Mouse (Mus musculus) embryonic facial prominence, embryonic 11.5 days (tissue): ENCODE data around the gene Cbll1. TPM values are rescaled to one million over a fixed set of nuclear protein-coding genes. Genes with fewer than 3 reads are reported as not detected.

Experiments used
- ATAC-seq: fragments of 200-750 bp; cut with Nextera tagmentation; replicated peaks from 2 replicates; pipeline ENCODE4 v1.8.0; 2017; ENCODE audit warnings: low read depth; ENCODE audit not compliant: insufficient number of reproducible peaks, low FRiP score, low TSS enrichment
- DNase-seq: peaks from one replicate; pipeline ENCODE4 v3.0.0-alpha.2; 2015; ENCODE audit warnings: low spot score
- H3K27ac ChIP-seq: fragments of 300-500 bp; sonication (generic); replicated peaks from 2 replicates; pipeline ENCODE4 v1.5.1; 2014; ENCODE audit warnings: mild to moderate bottlenecking, low read depth, low read length, control low read depth
- H3K27me3 ChIP-seq: fragments of 300-500 bp; sonication (generic); 2 replicates; pipeline ENCODE4 v1.6.1; 2014; ENCODE audit warnings: mild to moderate bottlenecking, low read length, moderate library complexity, mixed read lengths; ENCODE audit not compliant: control insufficient read depth, insufficient read depth
- H3K36me3 ChIP-seq: fragments of 300-500 bp; sonication (generic); replicated peaks from 2 replicates; pipeline ENCODE4 v1.6.1; 2014; ENCODE audit warnings: low read depth, mild to moderate bottlenecking, low read length, moderate library complexity, mixed read lengths; ENCODE audit not compliant: control insufficient read depth, insufficient read depth
- H3K4me1 ChIP-seq: fragments of 300-500 bp; sonication (generic); 2 replicates; pipeline ENCODE4 v1.6.1; 2014; ENCODE audit warnings: low read length, mixed read lengths; ENCODE audit not compliant: control insufficient read depth, insufficient read depth
- H3K4me2 ChIP-seq: fragments of 300-500 bp; sonication (generic); 2 replicates; pipeline ENCODE4 v1.6.1; 2014; ENCODE audit warnings: low read depth, mild to moderate bottlenecking, control low read depth, low read length, moderate library complexity
- H3K4me3 ChIP-seq: fragments of 300-500 bp; sonication (generic); 2 replicates; pipeline ENCODE4 v1.5.1; 2014; ENCODE audit warnings: low read depth, low read length, control low read depth
- H3K9ac ChIP-seq: fragments of 300-500 bp; sonication (generic); replicated peaks from 2 replicates; pipeline ENCODE4 v1.6.1; 2014; ENCODE audit warnings: mild to moderate bottlenecking, control low read depth, low read length
- H3K9me3 ChIP-seq: fragments of 300-500 bp; sonication (generic); replicated peaks from 2 replicates; pipeline ENCODE4 v1.6.1; 2016; ENCODE audit warnings: mild to moderate bottlenecking, low read length, inconsistent platforms, mixed read lengths; ENCODE audit not compliant: control insufficient read depth
- WGBS: fragments of 180-500 bp; shearing (Covaris S2); extraction: QIAGEN DNeasy Blood & Tissue Kit; methylation state at CpG from one replicate; pipeline ENCODE4 v1.1.7; 2014; 5-methylcytosine and 5-hydroxymethylcytosine counted together
- polyA plus RNA-seq: library from polyadenylated mRNA; unstranded; fragments of >200 nt; fragmentation: Nextera tagmentation; extraction: Ambion mirVana; gene quantifications from 2 replicates; pipeline ENCODE4 v1.2.1, GENCODE M21; 2014

The Cbll1 gene
- polyA plus RNA-seq: 22.7 and 24.6 TPM in 2 replicates

GRCm38 (mm10) chr12:31499314-31500131, at the start of gene Cbll1:
Cbll1 (minus strand) TSS chr12:31499616.
- Histone ChIP-seq H3K27me3 (no peaks in the 10 kb centered on the region), H3K9ac (peak within 1 kb of the TSS; percentile 80), H3K4me2 (peak within 1 kb of the TSS; percentile 75), H3K4me1 (peaks cover 2% of the 10 kb centered on the region; the same call in 1 of the 2 replicates), H3K4me3 (peak within 1 kb of the TSS; percentile 69), H3K27ac (peak within 1 kb of the TSS; percentile 60), H3K36me3 (no peaks in the 10 kb centered on the region), H3K9me3 (no peaks in the 10 kb centered on the region)
- under 1% methylated on average over 64 of the region's 68 CpGs for WGBS
- DNase-seq (peak; percentile 95), ATAC-seq (peak; percentile 98)

DNA sequence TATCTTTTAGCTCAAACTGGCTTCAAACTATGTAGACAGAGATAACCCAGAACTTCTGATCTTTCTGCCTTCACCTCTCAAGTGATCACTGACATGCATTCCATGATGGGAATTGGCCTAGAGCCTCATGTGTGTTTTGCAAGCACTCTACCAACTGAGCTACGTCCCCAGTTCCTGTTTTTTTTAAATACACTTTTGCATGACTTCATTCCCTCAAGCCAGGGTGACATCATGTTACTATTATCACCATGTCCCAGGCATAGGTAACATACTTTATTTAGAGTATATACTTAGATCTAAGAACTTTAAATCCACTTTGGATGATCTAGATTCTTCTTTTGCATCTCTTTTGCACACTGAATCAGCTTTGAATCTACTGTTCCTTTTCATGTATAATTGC, 46.6 kb upstream of the Cbll1 start:
- Histone ChIP-seq H3K9ac (no peak overlapping the region), H3K4me1 (no peaks in the 10 kb centered on the region), H3K9me3 (no peaks in the 10 kb centered on the region), H3K27ac (no peak overlapping the region), H3K27me3 (no peaks in the 10 kb centered on the region), H3K36me3 (no peaks in the 10 kb centered on the region), H3K4me3 (no peak overlapping the region), H3K4me2 (no peak overlapping the region)
- 55% methylated on average over 1 of the region's 1 CpGs for WGBS
- ATAC-seq (no peak), DNase-seq (no peak)

DNA sequence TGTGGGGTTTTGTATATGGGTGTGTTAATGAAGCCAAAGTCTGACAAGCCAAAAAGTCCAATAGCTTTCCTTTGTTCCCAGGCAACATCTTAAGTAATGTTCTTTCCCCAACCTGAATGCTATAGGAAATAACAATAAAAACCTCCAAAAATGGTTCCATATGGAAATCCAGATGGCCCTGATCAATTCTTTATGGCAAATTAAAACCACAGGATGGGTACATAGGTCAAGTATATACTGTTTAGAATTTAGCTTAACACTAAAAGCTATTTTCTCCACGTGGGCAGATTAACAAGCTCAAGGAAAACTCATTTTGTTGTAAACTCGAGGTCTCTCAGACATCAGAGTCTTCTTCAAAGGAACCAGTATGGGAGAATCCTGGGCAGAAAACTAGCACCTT, 45.8 kb upstream of the Cbll1 start:
- 16% methylated on average over 2 of the region's 2 CpGs for WGBS
- H3K9me3 ChIP-seq: no peaks in the 10 kb centered on the region
- no peak overlapping the region for H3K27ac ChIP-seq
- H3K36me3 ChIP-seq: no peaks in the 10 kb centered on the region
- no peak overlapping the region for H3K4me3 ChIP-seq
- DNase-seq (peak; percentile 77), ATAC-seq (no peak)
- no peak overlapping the region for H3K4me2 ChIP-seq
- H3K9ac ChIP-seq: no peak overlapping the region
- H3K27me3 ChIP-seq: no peaks in the 10 kb centered on the region
- H3K4me1 ChIP-seq: no peaks in the 10 kb centered on the region

GRCm38 (mm10) chr12:31541541-31541940, 42.1 kb upstream of the Cbll1 start:
- Histone ChIP-seq H3K9me3 (no peaks in the 10 kb centered on the region), H3K27me3 (no peaks in the 10 kb centered on the region), H3K4me2 (no peak overlapping the region), H3K9ac (no peak overlapping the region), H3K4me3 (no peak overlapping the region), H3K4me1 (no peaks in the 10 kb centered on the region), H3K36me3 (no peaks in the 10 kb centered on the region), H3K27ac (no peak overlapping the region)
- no peak for ATAC-seq
- DNase-seq: no peak
- WGBS: 82% methylated on average over 5 of the region's 5 CpGs

GRCm38 (mm10) chr12:31539783-31540182, 40.4 kb upstream of the Cbll1 start:
- Histone ChIP-seq H3K36me3 (no peaks in the 10 kb centered on the region), H3K9ac (no peak overlapping the region), H3K9me3 (no peaks in the 10 kb centered on the region), H3K4me3 (no peak overlapping the region), H3K4me2 (no peak overlapping the region), H3K4me1 (no peaks in the 10 kb centered on the region), H3K27ac (no peak overlapping the region), H3K27me3 (no peaks in the 10 kb centered on the region)
- DNase-seq (no peak), ATAC-seq (no peak)
- 76% methylated on average over 2 of the region's 2 CpGs for WGBS

DNA sequence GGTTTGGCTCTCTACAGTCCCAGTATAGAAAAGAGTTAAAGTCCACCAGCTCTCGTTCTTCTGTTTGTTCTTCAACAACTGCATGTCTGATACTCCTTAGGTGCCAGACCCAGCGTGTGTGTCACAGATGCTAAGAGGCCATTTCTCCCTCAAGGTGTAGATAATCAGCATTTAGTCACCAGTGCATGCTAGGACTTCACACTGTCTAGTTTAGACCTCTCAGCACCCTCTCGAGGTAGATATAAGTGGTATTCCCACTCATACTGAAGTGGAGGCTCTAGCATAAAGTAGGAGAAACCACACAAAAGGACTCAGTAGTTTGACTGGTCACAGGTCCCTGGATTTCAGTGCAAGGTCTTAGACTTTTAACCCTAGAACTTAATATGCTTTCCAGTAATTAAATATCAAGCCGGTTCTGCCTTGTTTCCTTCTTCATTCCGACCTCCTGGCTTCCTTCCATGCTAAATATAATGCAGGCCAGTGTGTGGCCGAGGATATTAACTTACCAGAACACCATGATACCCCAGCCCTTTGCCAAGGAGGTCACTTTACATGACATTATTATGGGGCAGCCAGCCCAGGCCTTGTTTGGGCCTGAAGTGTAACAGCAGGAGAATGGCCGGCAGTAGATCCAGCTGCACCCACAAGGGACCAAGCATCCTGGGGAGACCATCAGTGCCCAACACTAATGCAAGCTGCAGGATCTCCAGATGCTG, 38.3 kb upstream of the Cbll1 start:
- no peaks in the 10 kb centered on the region for H3K36me3 ChIP-seq
- 71% methylated on average over 7 of the region's 7 CpGs for WGBS
- no peak overlapping the region for H3K9ac ChIP-seq
- no peaks in the 10 kb centered on the region for H3K27me3 ChIP-seq
- no peak overlapping the region for H3K27ac ChIP-seq
- ATAC-seq: no peak
- H3K4me2 ChIP-seq: no peak overlapping the region
- no peak overlapping the region for H3K4me3 ChIP-seq
- H3K9me3 ChIP-seq: no peaks in the 10 kb centered on the region
- no peaks in the 10 kb centered on the region for H3K4me1 ChIP-seq
- no peak for DNase-seq

- Histone ChIP-seq H3K27ac (no peak overlapping the region), H3K36me3 (no peaks in the 10 kb centered on the region), H3K4me2 (no peak overlapping the region), H3K4me3 (no peak overlapping the region), H3K9me3 (no peaks in the 10 kb centered on the region), H3K4me1 (no peaks in the 10 kb centered on the region), H3K27me3 (no peaks in the 10 kb centered on the region), H3K9ac (no peak overlapping the region)
- 72% methylated on average over 11 of the region's 11 CpGs for WGBS
- no peak for ATAC-seq
- DNase-seq: no peak
Observed at GRCm38 (mm10) chr12:31534060-31534843, 34.8 kb upstream of the Cbll1 start.
